Mouse (Mus musculus) testis, adult 2 months (tissue): Measurements from ENCODE around the gene Psmd4. TPM values are rescaled to one million over a fixed set of nuclear protein-coding genes. Genes with fewer than 3 reads are reported as not detected.

Experiments used
- H3K27ac ChIP-seq: fragments of 200-500 bp; 2 replicates; pipeline ENCODE4 v1.5.1; 2012; ENCODE audit warnings: low read depth, low read length; ENCODE audit not compliant: control insufficient read depth, insufficient read depth
- H3K27me3 ChIP-seq: fragments of 200-500 bp; 2 replicates; pipeline ENCODE4 v1.6.1; 2012; ENCODE audit warnings: mild to moderate bottlenecking, low read length, moderate library complexity; ENCODE audit not compliant: control insufficient read depth, insufficient read depth
- H3K36me3 ChIP-seq: fragments of 200-500 bp; 2 replicates; pipeline ENCODE4 v1.6.1; 2012; ENCODE audit warnings: mild to moderate bottlenecking, low read length; ENCODE audit not compliant: control insufficient read depth, insufficient read depth
- H3K4me1 ChIP-seq: fragments of 200-500 bp; 2 replicates; pipeline ENCODE4 v1.6.1; 2012; ENCODE audit warnings: low read length; ENCODE audit not compliant: control insufficient read depth, insufficient read depth
- H3K4me3 ChIP-seq: fragments of 200-500 bp; 2 replicates; pipeline ENCODE4 v1.5.1; 2012; ENCODE audit warnings: low read depth, mild to moderate bottlenecking, low read length, moderate library complexity, mixed read lengths; ENCODE audit not compliant: control insufficient read depth
- CTCF ChIP-seq: fragments of 200-500 bp; IDR thresholded peaks from 2 replicates; pipeline ENCODE4 v1.5.1; 2012; ENCODE audit warnings: low read depth, mild to moderate bottlenecking, inconsistent platforms, low read length, moderate library complexity; ENCODE audit not compliant: control insufficient read depth, insufficient read depth, insufficient replicate concordance
- POLR2A ChIP-seq: fragments of 200-500 bp; IDR thresholded peaks from 2 replicates; pipeline ENCODE4 v1.6.1; 2012; ENCODE audit warnings: low read depth, mild to moderate bottlenecking, inconsistent platforms, low read length, moderate library complexity; ENCODE audit not compliant: control insufficient read depth
- polyA plus RNA-seq: library from polyadenylated mRNA; depleted of rRNA; stranded (reverse); fragments of >200 nt; gene quantifications from 2 replicates; pipeline ENCODE4 v1.2.3, GENCODE M21; 2012; rRNA removed

The Psmd4 gene
- 209 and 219 TPM in 2 replicates for polyA plus RNA-seq

GRCm38 (mm10) chr3:95042166-95042837, at the start of gene Psmd4:
TSS of gene Psmd4 (minus strand) at chr3:95042614.
- Histone ChIP-seq H3K27ac (peak within 1 kb of the TSS; percentile 61), H3K27me3 (no peaks in the 10 kb centered on the region), H3K4me3 (peak within 1 kb of the TSS; percentile 90), H3K4me1 (peaks cover 4% of the 10 kb centered on the region), H3K36me3 (no peaks in the 10 kb centered on the region)
- TF ChIP-seq CTCF: no peak
- TF ChIP-seq POLR2A: peak; percentile 97

DNA sequence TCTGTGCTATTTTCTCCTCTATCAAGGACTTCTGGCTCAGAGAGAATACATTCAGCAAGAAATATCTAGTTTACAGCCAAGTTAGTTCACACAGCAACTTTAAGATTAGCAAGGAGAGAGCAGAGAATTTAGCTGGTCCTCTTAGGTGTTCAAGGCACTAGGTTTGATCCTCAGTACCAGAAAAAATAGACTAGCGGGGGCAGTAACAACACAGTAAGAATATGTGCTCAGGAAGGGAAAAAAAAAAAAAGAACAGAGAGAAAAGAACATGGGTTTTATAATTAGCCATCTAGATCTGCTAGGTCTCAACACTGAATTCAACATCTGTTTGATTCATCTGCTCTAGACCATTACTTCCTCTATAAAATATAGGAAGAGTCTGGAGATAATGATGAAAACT, 45.7 kb upstream of the Psmd4 start:
- no peak overlapping the region for H3K27ac ChIP-seq
- TF ChIP-seq CTCF: no peak
- no peak for TF ChIP-seq POLR2A
- H3K4me3 ChIP-seq: no peak overlapping the region
- H3K4me1 ChIP-seq: no peaks in the 10 kb centered on the region
- no peaks in the 10 kb centered on the region for H3K36me3 ChIP-seq
- no peaks in the 10 kb centered on the region for H3K27me3 ChIP-seq

DNA sequence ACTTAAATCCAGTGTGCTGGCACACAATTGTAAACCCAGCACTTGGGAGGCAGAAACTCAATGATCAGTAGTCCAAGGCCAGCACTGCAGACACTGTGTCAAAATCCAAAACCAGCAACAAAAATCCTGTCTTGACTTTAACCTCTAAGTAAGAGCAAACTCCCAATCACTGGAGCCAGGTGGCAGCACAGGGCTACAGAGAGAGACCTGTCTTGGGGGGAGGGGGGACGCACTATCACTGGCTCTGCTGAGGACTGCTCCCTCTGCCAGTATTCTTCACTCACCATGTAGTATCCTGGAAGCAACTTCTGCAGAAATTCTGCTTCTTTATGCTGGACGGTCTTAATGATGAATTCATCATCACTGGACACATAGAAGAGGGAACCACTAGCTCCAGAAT, 29.2 kb upstream of the Psmd4 start:
- no peaks in the 10 kb centered on the region for H3K27me3 ChIP-seq
- no peak overlapping the region for H3K27ac ChIP-seq
- peaks cover 4% of the 10 kb centered on the region; the same call in 1 of the 2 replicates for H3K36me3 ChIP-seq
- no peaks in the 10 kb centered on the region for H3K4me1 ChIP-seq
- TF ChIP-seq CTCF: no peak
- TF ChIP-seq POLR2A: no peak
- H3K4me3 ChIP-seq: no peak overlapping the region

DNA sequence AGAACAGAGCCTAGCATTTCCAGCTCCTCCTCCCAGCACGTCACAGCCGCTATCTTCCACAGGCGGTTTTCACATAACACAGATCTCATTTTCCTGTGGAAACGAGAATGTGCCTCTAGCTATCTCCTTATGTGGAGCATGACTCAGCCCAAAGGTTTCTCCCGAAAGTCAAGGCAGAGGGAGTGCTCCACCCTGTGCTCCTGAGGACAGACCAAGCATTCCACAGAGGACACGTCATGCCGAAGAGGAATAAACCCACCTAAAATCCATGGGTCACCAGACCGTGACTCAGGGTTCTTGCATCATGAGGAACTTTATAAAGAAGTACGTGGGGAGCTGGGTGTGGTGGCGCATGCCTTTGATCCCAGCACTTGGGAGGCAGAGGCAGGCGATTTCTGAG, 24.2 kb upstream of the Psmd4 start:
- Histone ChIP-seq H3K4me1 (no peaks in the 10 kb centered on the region), H3K27ac (no peak overlapping the region), H3K4me3 (no peak overlapping the region), H3K36me3 (peaks cover 4% of the 10 kb centered on the region; the same call in 1 of the 2 replicates), H3K27me3 (no peaks in the 10 kb centered on the region)
- TF ChIP-seq POLR2A (no peak), CTCF (no peak)

DNA sequence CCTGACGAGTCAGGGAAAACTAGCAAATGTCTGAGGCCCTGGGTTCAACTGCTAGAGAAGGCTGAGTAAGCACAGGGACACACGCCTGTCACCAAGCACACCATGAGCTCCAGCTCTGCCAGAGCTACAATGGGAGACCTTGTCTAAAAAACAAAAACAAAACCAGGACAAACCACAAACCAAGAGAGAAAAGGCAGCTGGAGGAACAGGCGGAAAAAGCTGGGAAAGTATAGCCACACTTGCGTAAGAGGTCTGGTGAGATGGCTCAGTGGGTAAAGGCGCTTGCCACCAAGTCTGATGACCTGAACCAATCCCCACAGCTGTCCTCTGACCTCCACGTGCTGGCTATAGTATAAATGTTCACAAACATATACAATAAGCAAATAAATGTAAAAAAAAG, 23.7 kb upstream of the Psmd4 start:
- Histone ChIP-seq H3K4me3 (no peak overlapping the region), H3K4me1 (no peaks in the 10 kb centered on the region), H3K36me3 (peaks cover 4% of the 10 kb centered on the region; the same call in 1 of the 2 replicates), H3K27ac (no peak overlapping the region), H3K27me3 (no peaks in the 10 kb centered on the region)
- TF ChIP-seq CTCF: no peak
- no peak for TF ChIP-seq POLR2A

GRCm38 (mm10) chr3:95065553-95065952, 23.1 kb upstream of the Psmd4 start:
- Histone ChIP-seq H3K27ac (no peak overlapping the region), H3K27me3 (no peaks in the 10 kb centered on the region), H3K4me1 (no peaks in the 10 kb centered on the region), H3K4me3 (no peak overlapping the region), H3K36me3 (peaks cover 4% of the 10 kb centered on the region; the same call in 1 of the 2 replicates)
- no peak for TF ChIP-seq POLR2A
- TF ChIP-seq CTCF: no peak

DNA sequence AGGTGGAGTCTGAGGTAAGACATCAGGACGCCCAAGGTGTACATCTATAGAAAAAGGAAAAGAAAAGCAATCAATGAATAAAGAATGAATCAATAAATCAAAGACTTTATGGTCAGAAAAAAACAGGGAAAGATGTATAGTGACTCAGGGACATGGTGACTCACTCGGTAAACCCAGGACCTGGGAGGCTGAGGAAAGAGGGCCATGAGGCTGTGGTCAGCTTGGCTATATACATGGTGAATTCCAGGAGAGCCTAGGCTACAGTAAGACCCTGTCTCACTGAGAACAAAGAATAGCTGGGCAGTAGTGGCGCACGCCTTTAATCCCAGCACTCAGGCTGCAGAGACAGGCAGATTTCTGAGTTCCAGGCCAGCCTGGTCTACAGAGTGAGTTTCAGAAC, 21.3 kb upstream of the Psmd4 start:
- H3K4me1 ChIP-seq: no peaks in the 10 kb centered on the region
- no peak overlapping the region for H3K4me3 ChIP-seq
- H3K36me3 ChIP-seq: peaks cover 4% of the 10 kb centered on the region; the same call in 1 of the 2 replicates
- no peaks in the 10 kb centered on the region for H3K27me3 ChIP-seq
- H3K27ac ChIP-seq: no peak overlapping the region
- no peak for TF ChIP-seq CTCF
- no peak for TF ChIP-seq POLR2A

- no peak for TF ChIP-seq POLR2A
- no peaks in the 10 kb centered on the region for H3K27me3 ChIP-seq
- H3K4me3 ChIP-seq: no peak overlapping the region
- H3K4me1 ChIP-seq: no peaks in the 10 kb centered on the region
- peaks cover 1% of the 10 kb centered on the region; the same call in 1 of the 2 replicates for H3K36me3 ChIP-seq
- no peak overlapping the region for H3K27ac ChIP-seq
These were observed 15.7 kb upstream of the Psmd4 start for GRCm38 (mm10) chr3:95058078-95058477.
